Mouse (Mus musculus) hindbrain, embryonic 14.5 days (tissue): Measurements from ENCODE around the gene Cfap206. TPM values are rescaled to one million over a fixed set of nuclear protein-coding genes. Genes with fewer than 3 reads are reported as not detected.

Experiments used
- ATAC-seq: fragments of 200-750 bp; cut with Nextera tagmentation; 2 replicates; pipeline ENCODE4 v1.8.0; 2017; ENCODE audit warnings: moderate number of reproducible peaks, mild to moderate bottlenecking, moderate TSS enrichment, moderate library complexity; ENCODE audit not compliant: low FRiP score
- DNase-seq: peaks from one replicate; pipeline ENCODE4 v3.0.0-alpha.2; 2015; ENCODE audit warnings: low spot score
- H3K27ac ChIP-seq: fragments of 300-500 bp; sonication (generic); 2 replicates; pipeline ENCODE4 v1.5.1; 2014; ENCODE audit warnings: mild to moderate bottlenecking, moderate library complexity
- H3K27me3 ChIP-seq: fragments of 300-500 bp; sonication (generic); 2 replicates; pipeline ENCODE4 v1.6.1; 2014; ENCODE audit warnings: mild to moderate bottlenecking, low read length, mixed read lengths; ENCODE audit not compliant: control insufficient read depth, insufficient read depth
- H3K36me3 ChIP-seq: fragments of 300-500 bp; sonication (generic); replicated peaks from 2 replicates; pipeline ENCODE4 v1.6.1; 2014; ENCODE audit not compliant: control insufficient read depth, insufficient read depth
- H3K4me1 ChIP-seq: fragments of 300-500 bp; sonication (generic); replicated peaks from 2 replicates; pipeline ENCODE4 v1.6.1; 2014; ENCODE audit warnings: antibody characterized with exemption, low read length, mixed read lengths; ENCODE audit not compliant: control insufficient read depth, insufficient read depth
- H3K4me2 ChIP-seq: fragments of 300-500 bp; sonication (generic); replicated peaks from 2 replicates; pipeline ENCODE4 v1.6.1; 2014; ENCODE audit warnings: mild to moderate bottlenecking, moderate library complexity
- H3K4me3 ChIP-seq: fragments of 300-500 bp; sonication (generic); replicated peaks from 2 replicates; pipeline ENCODE4 v1.5.1; 2014; ENCODE audit warnings: mild to moderate bottlenecking, low read length
- H3K9ac ChIP-seq: fragments of 300-500 bp; sonication (generic); 2 replicates; pipeline ENCODE4 v1.6.1; 2014
- H3K9me3 ChIP-seq: fragments of 300-500 bp; sonication (generic); 2 replicates; pipeline ENCODE4 v1.6.1; 2016; ENCODE audit warnings: low read length; ENCODE audit not compliant: control insufficient read depth
- WGBS: fragments of 180-500 bp; shearing (Covaris S2); extraction: QIAGEN DNeasy Blood & Tissue Kit; methylation state at CpG from one replicate; pipeline ENCODE4 v1.1.7; 2014; 5-methylcytosine and 5-hydroxymethylcytosine counted together
- polyA plus RNA-seq: library from polyadenylated mRNA; unstranded; fragments of >200 nt; fragmentation: Nextera tagmentation; extraction: Ambion mirVana; gene quantifications from 2 replicates; pipeline ENCODE4 v1.2.1, GENCODE M21; 2014

Cfap206 gene
- polyA plus RNA-seq, 1 experiment from 2014 or later, result 5.9 TPM

DNA sequence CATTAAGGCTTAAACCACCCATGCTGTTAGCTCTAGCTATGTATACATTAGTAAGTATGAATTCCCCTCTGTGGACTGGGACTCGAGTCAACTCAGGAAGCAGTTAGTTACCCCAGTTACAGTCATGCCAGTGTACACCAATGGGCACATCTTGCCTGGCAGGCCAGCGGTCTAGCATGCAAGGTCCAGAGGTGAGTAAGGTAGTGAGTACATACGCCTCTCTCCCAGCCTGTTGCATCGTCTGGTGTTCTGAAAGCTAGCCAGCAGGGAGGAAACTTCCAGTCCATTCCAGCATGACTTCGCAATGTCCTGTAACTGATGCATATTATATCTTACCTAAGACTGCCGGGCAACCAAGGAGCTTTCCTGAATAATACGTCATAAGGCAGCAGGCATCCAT, 76.8 kb downstream of the Cfap206 start:
- Histone ChIP-seq H3K27me3 (no peaks in the 10 kb centered on the region), H3K4me1 (no peaks in the 10 kb centered on the region), H3K36me3 (peaks cover 78% of the 10 kb centered on the region), H3K4me2 (no peak overlapping the region), H3K9me3 (no peaks in the 10 kb centered on the region), H3K4me3 (no peak overlapping the region), H3K9ac (no peak overlapping the region), H3K27ac (no peak overlapping the region)
- ATAC-seq, result no peak
- no peak for DNase-seq
- WGBS, result 97% methylated on average over 7 of the region's 7 CpGs

- no peak overlapping the region for H3K4me3 ChIP-seq
- H3K4me2 ChIP-seq, result no peak overlapping the region
- no peaks in the 10 kb centered on the region for H3K4me1 ChIP-seq
- no peak overlapping the region for H3K27ac ChIP-seq
- H3K27me3 ChIP-seq, result no peaks in the 10 kb centered on the region
- peaks cover 63% of the 10 kb centered on the region for H3K36me3 ChIP-seq
- no peaks in the 10 kb centered on the region for H3K9me3 ChIP-seq
- ATAC-seq, result no peak
- DNase-seq, result no peak
- H3K9ac ChIP-seq, result no peak overlapping the region
Measured at GRCm38 (mm10) chr4:34644779-34645178, 85.2 kb downstream of the Cfap206 start.

GRCm38 (mm10) chr4:34640731-34641130, 89.3 kb downstream of the Cfap206 start:
- no peaks in the 10 kb centered on the region for H3K4me1 ChIP-seq
- ATAC-seq, result no peak
- 98% methylated on average over 3 of the region's 3 CpGs for WGBS
- H3K9ac ChIP-seq, result no peak overlapping the region
- H3K27ac ChIP-seq, result no peak overlapping the region
- no peak overlapping the region for H3K4me2 ChIP-seq
- DNase-seq, result no peak
- no peaks in the 10 kb centered on the region for H3K27me3 ChIP-seq
- H3K36me3 ChIP-seq, result peaks cover 38% of the 10 kb centered on the region
- H3K9me3 ChIP-seq, result no peaks in the 10 kb centered on the region
- H3K4me3 ChIP-seq, result no peak overlapping the region

- Histone ChIP-seq H3K4me2 (no peak overlapping the region), H3K9ac (no peak overlapping the region), H3K27ac (no peak overlapping the region), H3K27me3 (no peaks in the 10 kb centered on the region), H3K9me3 (no peaks in the 10 kb centered on the region), H3K4me1 (no peaks in the 10 kb centered on the region), H3K4me3 (no peak overlapping the region), H3K36me3 (peaks cover 36% of the 10 kb centered on the region)
- WGBS, result 87% methylated on average over 5 of the region's 5 CpGs
- ATAC-seq (no peak), DNase-seq (no peak)
Measured at GRCm38 (mm10) chr4:34639745-34640364, 90.2 kb downstream of the Cfap206 start.

Other genes with a start within 250 kb of the Cfap206 start
- gene Akirin2, start 179.3 kb downstream of the Cfap206 start, polyA plus RNA-seq, result 92.5 and 93.7 TPM in 2 replicates
- 95.3 and 96.2 TPM in 2 replicates for gene Orc3, start 115.3 kb downstream of the Cfap206 start, polyA plus RNA-seq
- 45.8 and 50.3 TPM in 2 replicates for gene Rars2, start 115.2 kb downstream of the Cfap206 start, polyA plus RNA-seq
- 37.0 and 47.3 TPM in 2 replicates for gene Slc35a1, start 42.8 kb downstream of the Cfap206 start, polyA plus RNA-seq
- not detected in 2 replicates for gene Gm136, start 26.1 kb upstream of the Cfap206 start, polyA plus RNA-seq
- gene Smim8, start 48.2 kb upstream of the Cfap206 start, polyA plus RNA-seq, result 53.5 and 54.1 TPM in 2 replicates
- gene Zfp292, start 152.8 kb upstream of the Cfap206 start, polyA plus RNA-seq, result 34.8 and 36.5 TPM in 2 replicates
- gene Cga, start 163.6 kb upstream of the Cfap206 start, polyA plus RNA-seq, result not detected in 2 replicates